8 mouse cellular contexts compared by ENCODE assay signal in genomic region chr7:105481505-105482411, GRCm38 (mm10). TPM values are rescaled to one million over a fixed set of nuclear protein-coding genes. Genes with fewer than 3 reads are reported as not detected.
A peak's percentile ranks its signal among the peaks of the same experiment; 100 is the strongest.
DNase-seq lines count a peak whose midpoint lies in the region; ATAC-seq and TF ChIP-seq lines count a peak whose summit lies in the region.

Gene Cavin3, minus strand, starts transcription at chr7:105482300.

- peak; percentile 92 for ATAC-seq in forebrain, postnatal 0 days
- ATAC-seq in liver, embryonic 15.5 days (ENCODE audit: insufficient read depth) = no peak
- ATAC-seq in neural tube, embryonic 15.5 days (ENCODE audit: low FRiP score) = peak; percentile 90

- peak within 1 kb of the TSS; percentile 39 for H3K4me3 ChIP-seq in cerebellum, adult 2 months (replicated peaks; ENCODE audit: insufficient read depth, low read depth, low read length)
- peak within 1 kb of the TSS; percentile 44 for H3K4me3 ChIP-seq in forebrain, postnatal 0 days (ENCODE audit: low read depth, low read length)
- H3K4me3 ChIP-seq in liver, embryonic 15.5 days (replicated peaks) = peak within 1 kb of the TSS; percentile 40
- peak within 1 kb of the TSS; percentile 47 for H3K4me3 ChIP-seq in neural tube, embryonic 15.5 days (replicated peaks)

- H3K36me3 ChIP-seq in forebrain, postnatal 0 days (ENCODE audit: insufficient read depth) = no peaks in the 10 kb centered on the region
- no peaks in the 10 kb centered on the region for H3K36me3 ChIP-seq in liver, embryonic 15.5 days (replicated peaks)
- no peaks in the 10 kb centered on the region for H3K36me3 ChIP-seq in neural tube, embryonic 15.5 days

- DNase-seq in NIH3T3 (ENCODE audit: low read depth) = peak; percentile 97
- peak; percentile 71 to 74 for DNase-seq in cerebellum, adult 2 months
- DNase-seq in forebrain, postnatal 0 days = peak; percentile 81
- peak; percentile 90 to 92 for DNase-seq in heart, postnatal 10 days
- peak; percentile 79 to 87 for DNase-seq in kidney, postnatal 4 days
- peak; percentile 77 to 87 for DNase-seq in urinary bladder, postnatal 36 days (ENCODE audit: low spot score in 2 of 2)

- intact Hi-C loops in heart, postnatal 10 days (cut with DNase I) = loop anchor here (5.0 kb wide), 1 partner anchor 326 kb away; no protein-coding TSS in a partner anchor

- peak within 1 kb of the TSS; percentile 50 for H3K9ac ChIP-seq in forebrain, postnatal 0 days
- no peak within 1 kb of the TSS for H3K9ac ChIP-seq in liver, embryonic 15.5 days
- H3K9ac ChIP-seq in neural tube, embryonic 15.5 days (replicated peaks) = peak within 1 kb of the TSS; percentile 54

- H3K27ac ChIP-seq in cerebellum, adult 2 months (ENCODE audit: insufficient read depth, low read length) = peak within 1 kb of the TSS; percentile 25
- peak within 1 kb of the TSS; percentile 42 for H3K27ac ChIP-seq in forebrain, postnatal 0 days (ENCODE audit: low read depth, low read length)
- no peak within 1 kb of the TSS for H3K27ac ChIP-seq in liver, embryonic 15.5 days (replicated peaks)
- peak within 1 kb of the TSS; percentile 73 for H3K27ac ChIP-seq in neural tube, embryonic 15.5 days (replicated peaks)

- H3K4me2 ChIP-seq in forebrain, postnatal 0 days (ENCODE audit: low read depth) = peak within 1 kb of the TSS; percentile 83
- peak within 1 kb of the TSS; percentile 60 for H3K4me2 ChIP-seq in liver, embryonic 15.5 days
- peak within 1 kb of the TSS; percentile 67 for H3K4me2 ChIP-seq in neural tube, embryonic 15.5 days

- H3K4me1 ChIP-seq in cerebellum, adult 2 months (ENCODE audit: control insufficient read depth, insufficient read depth, low read length) = no peaks in the 10 kb centered on the region
- H3K4me1 ChIP-seq in forebrain, postnatal 0 days (ENCODE audit: insufficient read depth) = peaks cover 7% of the 10 kb centered on the region; the same call in 1 of the 2 replicates
- H3K4me1 ChIP-seq in liver, embryonic 15.5 days (replicated peaks) = peaks cover 9% of the 10 kb centered on the region; the same call in 1 of the 2 replicates
- peaks cover 28% of the 10 kb centered on the region for H3K4me1 ChIP-seq in neural tube, embryonic 15.5 days

- TF ChIP-seq POLR2A in cerebellum, adult 2 months (IDR thresholded peaks at IDR 0.05; ENCODE audit: borderline replicate concordance, insufficient read depth, low read length) = peak; percentile 33; the same call in 1 of the 2 replicates

- H3K9me3 ChIP-seq in forebrain, postnatal 0 days (ENCODE audit: low read length) = no peaks in the 10 kb centered on the region
- H3K9me3 ChIP-seq in liver, embryonic 15.5 days (replicated peaks) = no peaks in the 10 kb centered on the region
- H3K9me3 ChIP-seq in neural tube, embryonic 15.5 days (replicated peaks) = no peaks in the 10 kb centered on the region

- 2% methylated on average over 62 of the region's 63 CpGs for WGBS in cerebellum, adult 2 months
- WGBS in forebrain, postnatal 0 days = 3% methylated on average over 62 of the region's 63 CpGs
- 5% methylated on average over 62 of the region's 63 CpGs for WGBS in liver, embryonic 15.5 days (ENCODE audit: insufficient replicate concordance)
- 3% methylated on average over 62 of the region's 63 CpGs for WGBS in neural tube, embryonic 15.5 days

- TF ChIP-seq CTCF in cerebellum, adult 2 months (IDR thresholded peaks at IDR 0.05; ENCODE audit: borderline replicate concordance, insufficient read depth, low read depth, low read length) = no peak
- TF ChIP-seq CTCF in forebrain, postnatal 0 days (IDR thresholded peaks at IDR 0.05; ENCODE audit: low read depth) = no peak

- H3K27me3 ChIP-seq in cerebellum, adult 2 months (ENCODE audit: control insufficient read depth, insufficient read depth, low read length) = no peaks in the 10 kb centered on the region
- H3K27me3 ChIP-seq in forebrain, postnatal 0 days (ENCODE audit: insufficient read depth, low read length) = no peaks in the 10 kb centered on the region
- H3K27me3 ChIP-seq in liver, embryonic 15.5 days = peaks cover 20% of the 10 kb centered on the region
- no peaks in the 10 kb centered on the region for H3K27me3 ChIP-seq in neural tube, embryonic 15.5 days (replicated peaks)

RNA-seq across cellular contexts. Expression of gene Cavin3, which starts in this region (rescaled TPM):
- polyA plus RNA-seq in cerebellum, adult 2 months (2012; rRNA removed) = 33.8 and 34.1 TPM in 2 replicates
- total RNA-seq in forebrain, postnatal 0 days (2014; rRNA removed) = 28.6 and 30.9 TPM in 2 replicates
- 31.7 and 33.5 TPM in 2 replicates for polyA plus RNA-seq in forebrain, postnatal 0 days (2015; fragmentation: Nextera tagmentation; extraction: Ambion mirVana)
- 10 to 100 TPM; 45.4 to 46.2 TPM for total RNA-seq in heart, postnatal 10 days (2021)
- 5.5 and 5.7 TPM in 2 replicates for polyA plus RNA-seq in liver, embryonic 15.5 days (2015; fragmentation: Nextera tagmentation; extraction: Ambion mirVana)
- 34.6 and 39.9 TPM in 2 replicates for polyA plus RNA-seq in neural tube, embryonic 15.5 days (2015; fragmentation: Nextera tagmentation; extraction: Ambion mirVana)
